Mouse (Mus musculus): Measurements from ENCODE around the gene Taf12. TPM values are rescaled to one million over a fixed set of nuclear protein-coding genes. Genes with fewer than 3 reads are reported as not detected.

The Taf12 gene
- total and polyA plus RNA-seq, 2 experiments: 5.1 to 5.7 TPM

DNA sequence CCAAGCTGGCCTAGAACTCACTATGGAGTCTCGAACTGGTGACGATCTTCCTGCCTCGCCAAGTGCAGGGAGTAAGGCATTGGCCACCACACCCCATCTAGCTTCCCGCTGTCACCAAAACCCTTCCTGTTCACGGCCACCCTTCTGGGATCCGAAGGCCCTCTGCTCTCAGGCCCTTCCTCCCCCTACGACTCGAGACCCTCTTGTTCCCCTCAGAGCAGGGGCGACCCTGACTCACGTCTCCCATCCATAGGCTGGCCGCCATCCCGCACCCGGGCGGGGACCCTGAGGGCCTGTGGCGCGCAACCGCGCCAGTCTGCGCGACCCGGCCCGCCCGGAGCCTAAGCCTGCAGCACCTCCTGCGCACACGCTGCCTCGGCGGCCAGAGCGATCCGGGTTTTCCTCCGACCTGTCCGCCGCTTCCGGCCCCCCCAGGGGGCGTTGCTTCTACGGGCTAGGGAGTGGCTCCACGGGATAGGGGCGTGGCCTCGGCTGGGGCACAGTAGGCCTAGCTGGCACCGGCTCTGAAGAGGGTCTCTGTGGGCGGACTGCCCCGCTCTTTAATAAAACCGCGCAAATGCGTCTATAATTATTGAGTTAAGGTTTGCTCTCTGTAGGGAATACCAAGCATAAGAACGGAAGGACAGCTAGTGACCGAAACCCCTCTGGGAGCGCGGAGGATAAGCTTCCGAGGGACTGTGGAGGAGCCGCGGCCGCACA, 55.1 kb downstream of the Taf12 start, which contains the start of gene Trnau1ap:
Gene Trnau1ap (minus strand): TSS at position 424 of the 720 bp plus-strand sequence.
- WGBS: under 1% methylated on average over 52 of the region's 52 CpGs
- H3K36me3 ChIP-seq (ENCODE audit: control insufficient read depth, insufficient read depth, low read length): peaks cover 3% of the 10 kb centered on the region; the same call in 1 of the 2 replicates

DNA sequence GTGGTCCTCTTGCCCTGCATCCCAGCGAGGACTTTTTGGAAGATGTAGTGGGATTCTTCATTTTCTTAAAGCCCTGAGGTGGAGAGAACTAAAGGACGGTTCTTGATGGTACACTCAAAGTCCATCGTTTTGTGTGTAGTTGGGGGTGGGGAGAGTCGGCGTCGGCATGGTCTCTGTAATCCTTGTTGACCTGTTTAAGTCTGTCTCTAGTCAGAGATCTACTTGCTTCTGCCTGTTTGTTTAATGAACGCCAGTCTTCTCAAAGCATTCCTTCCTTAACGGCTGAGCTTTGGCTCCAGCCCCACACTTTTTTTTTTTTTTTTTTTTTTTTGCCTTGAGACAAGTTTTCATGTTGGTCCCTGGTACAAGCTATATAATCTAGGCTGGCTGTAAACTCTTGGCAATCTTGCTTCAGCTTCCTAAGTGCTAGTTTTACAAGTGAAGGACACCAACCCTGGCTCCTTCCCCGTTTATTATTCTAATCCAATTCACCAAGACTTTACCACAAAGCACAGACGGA, 55.7 kb downstream of the Taf12 start:
- peaks cover 3% of the 10 kb centered on the region; the same call in 1 of the 2 replicates for H3K36me3 ChIP-seq (ENCODE audit: control insufficient read depth, insufficient read depth, low read length)
- 10% methylated on average over 10 of the region's 10 CpGs for WGBS

More for the DNA sequence above, 55.1 kb downstream of the Taf12 start, which contains the start of gene Trnau1ap:
- peak within 1 kb of the TSS; percentile 91 for H3K9ac ChIP-seq (ENCODE audit: low read depth, low read length)
- H3K79me2 ChIP-seq (ENCODE audit: control insufficient read depth, insufficient read depth, low read length): 0 out of 2 replicates have a peak, but pooled peaks cover 6% of the 10 kb centered on the region
- no peaks in the 10 kb centered on the region for H3K27me3 ChIP-seq (ENCODE audit: control insufficient read depth, insufficient read depth, low read length)
- peaks cover 8% of the 10 kb centered on the region for H3K4me1 ChIP-seq (ENCODE audit: control insufficient read depth, insufficient read depth, low read length)
- H3K27ac ChIP-seq (replicated peaks; ENCODE audit: insufficient read depth, low read depth, low read length): peak within 1 kb of the TSS; percentile 86
- DNase-seq (ENCODE audit: extremely low read depth, low read depth, low spot score): peak; percentile 81
- TF ChIP-seq CTCF (IDR thresholded peaks at IDR 0.05; ENCODE audit: low read depth, low read length): no peak
- TF ChIP-seq POLR2A (IDR thresholded peaks at IDR 0.05; ENCODE audit: extremely low read depth, insufficient read depth, low read length): peak; percentile 76
- H3K4me3 ChIP-seq (ENCODE audit: insufficient read depth, low read depth, low read length): peak within 1 kb of the TSS; percentile 81

DNA sequence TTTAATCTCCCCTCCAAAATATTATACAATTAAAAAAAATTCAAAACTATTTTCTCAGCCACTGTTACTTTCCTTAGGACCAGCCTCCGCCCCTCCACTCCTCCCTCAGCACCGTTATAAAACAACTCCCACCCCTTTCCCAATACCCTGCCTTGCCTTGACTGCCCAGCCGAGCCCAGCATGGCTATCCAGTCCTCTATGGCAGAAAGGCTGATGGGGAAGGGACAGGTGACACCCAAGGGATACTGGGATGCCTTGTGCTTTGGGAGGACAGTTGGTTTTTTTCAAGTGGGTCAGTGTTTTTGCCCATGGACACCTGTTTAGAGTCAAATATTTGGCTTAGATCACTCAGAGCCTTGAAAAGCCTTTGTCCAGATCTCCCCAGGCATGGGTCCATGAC, 57.8 kb downstream of the Taf12 start:
- Histone ChIP-seq H3K27ac (replicated peaks; ENCODE audit: insufficient read depth, low read depth, low read length) (no peak overlapping the region), H3K27me3 (ENCODE audit: control insufficient read depth, insufficient read depth, low read length) (no peaks in the 10 kb centered on the region), H3K79me2 (ENCODE audit: control insufficient read depth, insufficient read depth, low read length) (0 out of 2 replicates have a peak, but pooled peaks cover 6% of the 10 kb centered on the region), H3K9ac (ENCODE audit: low read depth, low read length) (no peak overlapping the region), H3K4me1 (ENCODE audit: control insufficient read depth, insufficient read depth, low read length) (peaks cover 8% of the 10 kb centered on the region), H3K4me3 (ENCODE audit: insufficient read depth, low read depth, low read length) (no peak overlapping the region), H3K36me3 (ENCODE audit: control insufficient read depth, insufficient read depth, low read length) (no peaks in the 10 kb centered on the region)
- no peak for DNase-seq (ENCODE audit: extremely low read depth, low read depth, low spot score)
- WGBS: 84% methylated on average over 3 of the region's 3 CpGs
- TF ChIP-seq CTCF (IDR thresholded peaks at IDR 0.05; ENCODE audit: low read depth, low read length) (no peak), POLR2A (IDR thresholded peaks at IDR 0.05; ENCODE audit: extremely low read depth, insufficient read depth, low read length) (no peak)

More for the DNA sequence above, 55.7 kb downstream of the Taf12 start:
- peaks cover 8% of the 10 kb centered on the region for H3K4me1 ChIP-seq (ENCODE audit: control insufficient read depth, insufficient read depth, low read length)
- DNase-seq (ENCODE audit: extremely low read depth, low read depth, low spot score): peak; percentile 61
- peak overlapping the region; percentile 86 for H3K27ac ChIP-seq (replicated peaks; ENCODE audit: insufficient read depth, low read depth, low read length)
- H3K9ac ChIP-seq (ENCODE audit: low read depth, low read length): peak overlapping the region; percentile 79
- 0 out of 2 replicates have a peak, but pooled peaks cover 6% of the 10 kb centered on the region for H3K79me2 ChIP-seq (ENCODE audit: control insufficient read depth, insufficient read depth, low read length)
- TF ChIP-seq CTCF (IDR thresholded peaks at IDR 0.05; ENCODE audit: low read depth, low read length) (no peak), POLR2A (IDR thresholded peaks at IDR 0.05; ENCODE audit: extremely low read depth, insufficient read depth, low read length) (no peak)
- peak overlapping the region; percentile 81 for H3K4me3 ChIP-seq (ENCODE audit: insufficient read depth, low read depth, low read length)
- H3K27me3 ChIP-seq (ENCODE audit: control insufficient read depth, insufficient read depth, low read length): no peaks in the 10 kb centered on the region

DNA sequence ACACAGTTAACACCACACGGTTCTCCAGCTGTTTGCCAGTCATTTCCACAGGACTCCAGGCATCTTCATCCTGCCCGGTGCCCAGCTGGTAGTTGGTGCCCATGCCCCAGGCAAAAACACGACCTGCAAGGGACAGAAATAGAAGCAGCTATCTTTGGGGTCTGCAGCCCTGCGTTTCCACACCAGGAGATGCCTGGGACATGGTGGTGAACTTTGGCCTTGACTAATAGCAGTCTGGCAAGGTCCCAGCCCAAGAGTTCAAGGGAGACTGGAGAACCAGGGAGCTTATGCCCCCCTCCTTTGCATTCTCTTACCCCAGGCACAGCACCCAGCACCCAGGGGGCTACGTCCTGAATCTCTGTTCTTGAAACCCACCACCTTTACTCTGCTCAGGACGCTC, 58.7 kb downstream of the Taf12 start:
- H3K9ac ChIP-seq (ENCODE audit: low read depth, low read length): no peak overlapping the region
- 0 out of 2 replicates have a peak, but pooled peaks cover 6% of the 10 kb centered on the region for H3K79me2 ChIP-seq (ENCODE audit: control insufficient read depth, insufficient read depth, low read length)
- H3K4me1 ChIP-seq (ENCODE audit: control insufficient read depth, insufficient read depth, low read length): peaks cover 8% of the 10 kb centered on the region
- 67% methylated on average over 6 of the region's 6 CpGs for WGBS
- H3K4me3 ChIP-seq (ENCODE audit: insufficient read depth, low read depth, low read length): no peak overlapping the region
- no peak for DNase-seq (ENCODE audit: extremely low read depth, low read depth, low spot score)
- H3K27ac ChIP-seq (replicated peaks; ENCODE audit: insufficient read depth, low read depth, low read length): no peak overlapping the region
- no peak for TF ChIP-seq CTCF (IDR thresholded peaks at IDR 0.05; ENCODE audit: low read depth, low read length)
- no peak for TF ChIP-seq POLR2A (IDR thresholded peaks at IDR 0.05; ENCODE audit: extremely low read depth, insufficient read depth, low read length)
- no peaks in the 10 kb centered on the region for H3K36me3 ChIP-seq (ENCODE audit: control insufficient read depth, insufficient read depth, low read length)
- H3K27me3 ChIP-seq (ENCODE audit: control insufficient read depth, insufficient read depth, low read length): no peaks in the 10 kb centered on the region

DNA sequence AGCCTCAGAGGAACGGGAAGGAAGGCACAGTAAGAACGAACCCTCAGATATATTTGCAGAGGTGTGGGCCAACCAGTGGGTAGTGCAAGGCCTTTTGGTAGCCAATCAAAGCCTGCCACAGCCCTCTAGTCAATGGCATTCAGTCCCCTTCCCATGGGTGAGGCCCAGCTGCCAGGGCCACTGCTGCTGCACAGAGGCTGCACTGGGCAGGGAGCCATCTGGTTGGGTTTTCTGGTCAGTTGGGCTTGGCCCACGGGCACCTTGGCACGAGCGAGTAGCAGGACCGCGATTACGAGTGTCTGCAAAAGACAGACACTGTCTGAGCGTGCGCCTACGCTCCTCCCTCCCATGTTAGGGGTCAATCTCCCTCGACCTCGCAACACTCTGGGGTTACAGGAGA, 64.8 kb downstream of the Taf12 start:
- H3K4me1 ChIP-seq (ENCODE audit: control insufficient read depth, insufficient read depth, low read length): no peaks in the 10 kb centered on the region
- H3K27me3 ChIP-seq (ENCODE audit: control insufficient read depth, insufficient read depth, low read length): no peaks in the 10 kb centered on the region
- TF ChIP-seq POLR2A (IDR thresholded peaks at IDR 0.05; ENCODE audit: extremely low read depth, insufficient read depth, low read length) (no peak), CTCF (IDR thresholded peaks at IDR 0.05; ENCODE audit: low read depth, low read length) (no peak)
- H3K9ac ChIP-seq (ENCODE audit: low read depth, low read length): no peak overlapping the region
- WGBS: 77% methylated on average over 13 of the region's 13 CpGs
- H3K79me2 ChIP-seq (ENCODE audit: control insufficient read depth, insufficient read depth, low read length): peaks cover 8% of the 10 kb centered on the region
- no peak overlapping the region for H3K4me3 ChIP-seq (ENCODE audit: insufficient read depth, low read depth, low read length)
- no peaks in the 10 kb centered on the region for H3K36me3 ChIP-seq (ENCODE audit: control insufficient read depth, insufficient read depth, low read length)
- no peak for DNase-seq (ENCODE audit: extremely low read depth, low read depth, low spot score)
- no peak overlapping the region for H3K27ac ChIP-seq (replicated peaks; ENCODE audit: insufficient read depth, low read depth, low read length)
